Mouse (Mus musculus) lung, embryonic 16.5 days (tissue): ENCODE data around the gene Ak8. TPM values are rescaled to one million over a fixed set of nuclear protein-coding genes. Genes with fewer than 3 reads are reported as not detected.

ENCODE experiments used
- ATAC-seq: fragments of 200-750 bp; cut with Nextera tagmentation; 2 replicates; pipeline ENCODE4 v1.8.0; 2017; ENCODE audit warnings: low read depth, mild to moderate bottlenecking, moderate library complexity
- H3K27ac ChIP-seq: fragments of 300-500 bp; sonication (generic); 2 replicates; pipeline ENCODE4 v1.5.1; 2014; ENCODE audit warnings: mild to moderate bottlenecking, control low read depth, low read length
- H3K27me3 ChIP-seq: fragments of 300-500 bp; sonication (generic); 2 replicates; pipeline ENCODE4 v1.6.1; 2014; ENCODE audit warnings: low read depth, low read length, mixed read lengths; ENCODE audit not compliant: control insufficient read depth, insufficient read depth
- H3K36me3 ChIP-seq: fragments of 300-500 bp; sonication (generic); 2 replicates; pipeline ENCODE4 v1.6.1; 2014; ENCODE audit warnings: low read length; ENCODE audit not compliant: control insufficient read depth, insufficient read depth
- H3K4me1 ChIP-seq: fragments of 300-500 bp; sonication (generic); replicated peaks from 2 replicates; pipeline ENCODE4 v1.6.1; 2014; ENCODE audit warnings: low read length, mixed read lengths; ENCODE audit not compliant: control insufficient read depth, insufficient read depth
- H3K4me2 ChIP-seq: fragments of 300-500 bp; sonication (generic); 2 replicates; pipeline ENCODE4 v1.6.1; 2014; ENCODE audit warnings: low read depth, low read length, control low read depth
- H3K4me3 ChIP-seq: fragments of 300-500 bp; sonication (generic); 2 replicates; pipeline ENCODE4 v1.5.1; 2014; ENCODE audit warnings: mild to moderate bottlenecking, low read length, control low read depth
- H3K9ac ChIP-seq: fragments of 300-500 bp; sonication (generic); 2 replicates; pipeline ENCODE4 v1.6.1; 2014; ENCODE audit warnings: low read length, control low read depth
- H3K9me3 ChIP-seq: fragments of 300-500 bp; sonication (generic); 2 replicates; pipeline ENCODE4 v1.6.1; 2016; ENCODE audit warnings: low read length; ENCODE audit not compliant: control insufficient read depth
- WGBS: fragments of 180-500 bp; shearing (Covaris S2); extraction: QIAGEN DNeasy Blood & Tissue Kit; methylation state at CpG from one replicate; pipeline ENCODE4 v1.1.7; 2014; 5-methylcytosine and 5-hydroxymethylcytosine counted together
- polyA plus RNA-seq: library from polyadenylated mRNA; unstranded; fragments of >200 nt; fragmentation: Nextera tagmentation; extraction: Ambion mirVana; gene quantifications from 2 replicates; pipeline ENCODE4 v1.2.1, GENCODE M21; 2015

Ak8 gene
- polyA plus RNA-seq, 1 experiment from 2014 or later, result 4.7 TPM

GRCm38 (mm10) chr2:28776728-28777127, 76.8 kb downstream of the Ak8 start:
- WGBS, result 61% methylated on average over 2 of the region's 2 CpGs
- Histone ChIP-seq H3K36me3 (no peaks in the 10 kb centered on the region), H3K4me1 (no peaks in the 10 kb centered on the region), H3K27me3 (no peaks in the 10 kb centered on the region), H3K4me2 (no peak overlapping the region), H3K9me3 (no peaks in the 10 kb centered on the region), H3K27ac (no peak overlapping the region), H3K9ac (no peak overlapping the region), H3K4me3 (no peak overlapping the region)
- ATAC-seq, result no peak

DNA sequence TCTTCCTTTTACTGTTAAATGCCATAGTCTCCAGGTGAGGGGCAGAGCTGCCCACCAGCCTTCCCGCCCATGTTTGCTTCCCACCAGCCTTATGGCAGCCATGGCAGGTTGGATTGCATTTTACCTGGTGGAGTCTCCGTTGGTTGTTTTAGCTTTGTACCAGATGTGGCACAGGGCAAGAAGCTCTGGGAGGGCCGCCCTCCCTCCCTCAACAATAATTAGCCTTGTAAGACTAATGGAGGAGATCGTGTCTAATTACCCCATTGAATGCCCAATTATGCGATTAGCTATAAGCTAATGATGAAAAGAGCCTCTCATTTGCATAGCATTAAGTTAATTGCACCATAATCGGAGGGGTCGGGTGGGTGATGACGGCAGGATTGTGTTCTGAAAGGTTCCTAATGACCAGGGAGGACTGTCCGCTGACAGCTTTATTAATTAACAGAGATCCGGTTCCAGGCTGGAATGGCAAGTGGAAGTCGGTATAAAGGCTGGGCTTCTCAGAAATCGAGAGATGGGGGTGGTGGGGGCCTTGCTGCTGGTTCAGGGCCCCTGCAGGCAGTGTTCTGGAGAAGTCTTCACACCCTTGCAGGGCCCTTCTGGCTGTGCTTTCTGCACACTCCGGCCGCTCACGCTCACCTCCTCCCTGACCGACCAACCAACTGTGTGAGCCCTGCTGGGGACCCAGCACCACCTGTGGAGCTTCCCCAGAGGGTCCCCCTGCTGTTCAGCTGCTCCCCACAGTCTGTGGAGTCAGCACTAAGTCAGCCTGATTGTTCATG, 80.2 kb downstream of the Ak8 start:
- Histone ChIP-seq H3K4me2 (no peak overlapping the region), H3K4me1 (no peaks in the 10 kb centered on the region), H3K9ac (no peak overlapping the region), H3K4me3 (no peak overlapping the region), H3K36me3 (no peaks in the 10 kb centered on the region), H3K27me3 (no peaks in the 10 kb centered on the region), H3K9me3 (no peaks in the 10 kb centered on the region), H3K27ac (no peak overlapping the region)
- no peak for ATAC-seq
- 67% methylated on average over 16 of the region's 16 CpGs for WGBS

DNA sequence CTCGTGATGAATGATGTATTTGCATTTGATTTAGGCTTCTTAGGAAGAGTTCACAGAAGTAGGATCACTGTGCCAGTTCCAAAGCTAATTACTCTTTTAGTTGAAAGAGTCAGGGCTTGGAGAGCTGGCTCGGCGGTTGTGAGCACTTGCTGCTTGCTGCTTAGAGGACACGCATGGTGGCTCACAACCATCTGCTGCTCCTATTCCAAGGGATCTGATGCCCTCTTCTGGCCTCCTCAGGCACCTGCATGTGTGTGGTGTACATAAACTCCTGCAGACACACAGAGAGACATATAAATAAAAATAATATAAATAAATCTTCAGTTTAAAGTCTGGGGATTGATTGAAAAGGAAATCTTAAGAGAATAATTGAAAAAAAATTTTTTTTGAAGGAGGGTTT, 81.3 kb downstream of the Ak8 start:
- H3K4me2 ChIP-seq, result no peak overlapping the region
- no peak overlapping the region for H3K4me3 ChIP-seq
- no peaks in the 10 kb centered on the region for H3K27me3 ChIP-seq
- H3K27ac ChIP-seq, result no peak overlapping the region
- no peak for ATAC-seq
- WGBS, result 87% methylated on average over 4 of the region's 4 CpGs
- no peaks in the 10 kb centered on the region for H3K4me1 ChIP-seq
- H3K36me3 ChIP-seq, result no peaks in the 10 kb centered on the region
- H3K9ac ChIP-seq, result no peak overlapping the region
- no peaks in the 10 kb centered on the region for H3K9me3 ChIP-seq

DNA sequence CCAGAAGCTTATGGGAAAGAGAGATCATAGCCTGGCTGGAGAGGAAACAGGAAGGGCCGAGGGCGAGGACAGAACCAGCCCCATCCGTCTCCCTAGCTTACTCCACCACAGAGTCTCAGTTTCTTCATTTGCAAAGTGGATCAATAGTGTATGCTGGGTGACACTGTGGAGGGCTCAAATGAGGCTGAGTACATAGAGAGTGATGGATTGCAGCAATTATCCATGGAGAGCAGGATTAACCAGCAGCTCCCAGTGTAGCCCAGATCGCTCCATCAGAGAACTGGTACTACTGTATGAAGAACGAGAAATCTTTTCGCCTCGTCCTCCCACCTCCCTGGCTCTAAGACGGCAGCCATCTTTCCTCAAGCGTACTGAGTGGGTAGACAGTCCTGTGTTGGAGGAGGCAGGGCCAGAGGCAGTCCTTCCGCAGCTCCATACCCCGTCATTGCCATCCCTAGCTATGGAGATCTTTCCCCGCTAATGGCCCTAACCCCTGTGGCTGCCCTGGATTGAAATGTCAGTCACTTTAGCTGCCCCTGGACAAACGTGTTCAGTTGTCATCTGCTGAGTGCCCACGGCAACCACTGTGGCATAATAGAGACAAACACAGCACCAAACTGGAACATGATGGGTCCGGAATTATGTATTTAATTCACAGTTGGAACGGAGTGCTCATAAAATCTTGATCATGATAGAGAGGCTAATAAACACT, 86.5 kb downstream of the Ak8 start:
- 72% methylated on average over 16 of the region's 16 CpGs for WGBS
- Histone ChIP-seq H3K36me3 (no peaks in the 10 kb centered on the region), H3K27ac (no peak overlapping the region), H3K4me1 (no peaks in the 10 kb centered on the region), H3K9ac (no peak overlapping the region), H3K9me3 (no peaks in the 10 kb centered on the region), H3K4me2 (no peak overlapping the region), H3K27me3 (no peaks in the 10 kb centered on the region), H3K4me3 (no peak overlapping the region)
- ATAC-seq, result no peak

DNA sequence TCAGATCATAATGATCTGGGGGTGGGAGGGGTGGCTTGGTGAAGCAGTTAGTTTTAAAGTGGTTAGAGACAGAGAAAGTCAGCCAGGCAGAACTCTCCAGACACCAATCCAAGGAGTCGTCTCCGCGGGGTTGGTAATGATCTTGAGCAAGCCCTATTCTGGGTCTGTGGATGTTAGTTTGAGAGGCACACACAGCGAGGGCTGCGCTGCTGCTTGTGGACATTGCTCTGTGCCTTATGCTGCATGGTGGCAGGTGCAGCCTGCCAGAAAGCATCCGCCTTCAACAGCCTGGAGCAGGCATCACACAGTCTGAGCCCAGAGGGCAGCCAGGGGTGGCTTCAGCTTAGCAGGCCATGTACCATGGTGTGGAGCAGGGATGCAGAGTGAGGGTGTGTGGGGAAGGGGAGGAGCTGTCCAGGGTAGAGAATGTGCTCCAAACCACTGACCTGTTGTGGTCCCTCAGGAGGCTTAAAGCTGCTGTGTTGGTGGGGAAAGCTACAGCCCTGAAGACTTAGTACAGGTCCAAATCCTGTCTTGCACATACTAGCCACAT, 87.2 kb downstream of the Ak8 start:
- Histone ChIP-seq H3K36me3 (no peaks in the 10 kb centered on the region), H3K27me3 (no peaks in the 10 kb centered on the region), H3K4me3 (no peak overlapping the region), H3K9me3 (no peaks in the 10 kb centered on the region), H3K4me2 (no peak overlapping the region), H3K4me1 (no peaks in the 10 kb centered on the region), H3K9ac (no peak overlapping the region), H3K27ac (no peak overlapping the region)
- WGBS, result 76% methylated on average over 6 of the region's 6 CpGs
- no peak for ATAC-seq

DNA sequence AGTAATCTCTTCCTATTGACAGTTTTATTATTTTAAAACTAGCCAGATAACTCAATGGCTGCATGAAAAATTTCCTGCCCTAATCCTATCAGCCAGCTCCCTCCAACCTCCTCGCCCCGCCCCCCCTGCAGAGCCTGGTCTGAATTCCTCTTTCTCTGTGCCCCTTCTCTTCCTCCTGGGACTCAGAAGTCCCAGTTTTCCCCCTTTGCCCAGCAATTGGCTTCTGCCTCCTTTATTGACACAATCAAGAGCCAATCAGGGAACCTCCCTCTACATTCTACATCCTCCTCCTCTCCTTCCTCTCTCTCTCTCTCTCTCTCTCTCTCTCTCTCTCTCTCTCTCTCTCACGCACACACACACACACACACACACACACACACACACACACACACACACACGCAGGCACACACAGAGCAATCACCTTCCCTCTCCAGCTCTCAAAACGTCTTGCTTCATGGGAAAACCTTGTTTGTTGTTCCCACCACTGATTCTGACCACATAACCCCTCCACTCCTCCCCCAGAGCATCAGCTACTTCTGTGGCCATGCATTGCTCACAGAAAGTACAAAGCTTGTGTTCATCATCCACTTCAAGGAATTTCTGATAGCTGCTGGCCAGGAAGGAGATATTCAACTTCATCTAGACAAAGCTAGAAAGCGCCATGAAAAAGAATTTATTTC, 93.1 kb downstream of the Ak8 start:
- Histone ChIP-seq H3K4me1 (peaks cover 12% of the 10 kb centered on the region), H3K4me3 (peak overlapping the region; percentile 10; the same call in 1 of the 2 replicates), H3K27ac (peak overlapping the region; percentile 40; the same call in 1 of the 2 replicates), H3K9ac (peak overlapping the region; percentile 33; the same call in 1 of the 2 replicates), H3K36me3 (no peaks in the 10 kb centered on the region), H3K27me3 (no peaks in the 10 kb centered on the region), H3K9me3 (no peaks in the 10 kb centered on the region), H3K4me2 (peak overlapping the region; percentile 46)
- WGBS, result 22% methylated on average over 5 of the region's 6 CpGs
- peak; percentile 94 for ATAC-seq

- no peak overlapping the region for H3K4me3 ChIP-seq
- H3K36me3 ChIP-seq, result no peaks in the 10 kb centered on the region
- H3K4me2 ChIP-seq, result no peak overlapping the region
- no peaks in the 10 kb centered on the region for H3K27me3 ChIP-seq
- WGBS, result 76% methylated on average over 5 of the region's 5 CpGs
- peaks cover 18% of the 10 kb centered on the region for H3K4me1 ChIP-seq
- H3K27ac ChIP-seq, result no peak overlapping the region
- H3K9ac ChIP-seq, result no peak overlapping the region
- ATAC-seq, result no peak
- H3K9me3 ChIP-seq, result no peaks in the 10 kb centered on the region
Observed at GRCm38 (mm10) chr2:28794623-28795022, 94.7 kb downstream of the Ak8 start.

DNA sequence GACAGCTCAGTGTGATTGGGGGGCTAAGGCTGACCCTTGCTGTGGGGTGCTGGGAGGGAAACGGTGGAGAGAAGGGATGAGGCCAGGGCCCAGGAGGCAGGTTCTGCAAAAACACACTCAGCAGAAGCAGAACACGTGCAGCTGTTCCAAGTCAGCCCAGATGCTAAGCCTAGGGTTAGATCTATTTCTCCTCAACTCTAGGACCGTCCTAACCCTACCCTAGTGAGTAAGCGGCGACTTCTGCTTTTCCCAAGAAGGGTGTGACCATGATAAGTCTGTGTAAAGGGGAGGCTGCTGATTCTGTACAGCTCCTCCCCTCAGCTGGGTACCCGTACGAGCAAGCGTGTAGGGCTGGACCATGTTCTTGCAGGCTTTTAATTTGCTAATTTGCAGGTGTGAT, 96.3 kb downstream of the Ak8 start:
- H3K4me2 ChIP-seq, result no peak overlapping the region
- H3K27me3 ChIP-seq, result no peaks in the 10 kb centered on the region
- peaks cover 18% of the 10 kb centered on the region for H3K4me1 ChIP-seq
- H3K36me3 ChIP-seq, result no peaks in the 10 kb centered on the region
- H3K4me3 ChIP-seq, result no peak overlapping the region
- H3K9ac ChIP-seq, result no peak overlapping the region
- no peaks in the 10 kb centered on the region for H3K9me3 ChIP-seq
- no peak overlapping the region for H3K27ac ChIP-seq
- ATAC-seq, result no peak
- 64% methylated on average over 8 of the region's 8 CpGs for WGBS
